Mouse (Mus musculus): ENCODE measurements around the gene Axdnd1. TPM values are rescaled to one million over a fixed set of nuclear protein-coding genes. Genes with fewer than 3 reads are reported as not detected.

Axdnd1 gene
- polyA plus RNA-seq, 1 experiment from 2014 or later = 0.22 TPM

DNA sequence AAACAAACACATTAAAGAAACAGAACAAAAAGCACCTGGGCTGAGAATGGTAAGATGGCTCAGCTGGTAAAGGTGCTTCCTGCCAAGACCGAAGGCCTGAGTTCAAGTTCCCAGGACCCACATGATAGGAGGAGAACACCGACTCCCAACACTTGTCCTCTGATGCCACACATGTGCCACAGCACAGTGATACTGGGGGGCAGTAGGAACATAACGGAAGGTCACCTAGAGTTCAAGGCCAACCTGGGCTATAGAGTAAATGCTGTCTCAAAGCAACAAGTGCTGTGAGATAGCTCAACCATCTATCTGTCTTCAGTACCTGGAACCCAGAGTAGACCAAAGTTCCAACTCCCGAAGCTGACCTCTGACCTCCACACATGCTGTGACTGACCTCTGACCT, 39.3 kb upstream of the Axdnd1 start:
- H3K27ac ChIP-seq (ENCODE audit: low read length) = peak overlapping the region; percentile 36; the same call in 1 of the 2 replicates
- H3K9me3 ChIP-seq (replicated peaks; ENCODE audit: control insufficient read depth, low read length) = no peaks in the 10 kb centered on the region
- H3K27me3 ChIP-seq (ENCODE audit: control insufficient read depth, insufficient read depth, low read length) = no peaks in the 10 kb centered on the region
- no peak overlapping the region for H3K4me2 ChIP-seq (ENCODE audit: low read depth, low read length)
- no peak overlapping the region for H3K4me3 ChIP-seq (replicated peaks; ENCODE audit: low read length)
- H3K9ac ChIP-seq (ENCODE audit: low read length) = no peak overlapping the region
- 87% methylated on average over 4 of the region's 4 CpGs for WGBS
- ATAC-seq (ENCODE audit: insufficient read depth, low FRiP score) = no peak
- H3K36me3 ChIP-seq (ENCODE audit: control insufficient read depth, insufficient read depth, low read length) = no peaks in the 10 kb centered on the region
- H3K4me1 ChIP-seq (ENCODE audit: control insufficient read depth, insufficient read depth, low read length) = 0 out of 2 replicates have a peak, but pooled peaks cover 11% of the 10 kb centered on the region

DNA sequence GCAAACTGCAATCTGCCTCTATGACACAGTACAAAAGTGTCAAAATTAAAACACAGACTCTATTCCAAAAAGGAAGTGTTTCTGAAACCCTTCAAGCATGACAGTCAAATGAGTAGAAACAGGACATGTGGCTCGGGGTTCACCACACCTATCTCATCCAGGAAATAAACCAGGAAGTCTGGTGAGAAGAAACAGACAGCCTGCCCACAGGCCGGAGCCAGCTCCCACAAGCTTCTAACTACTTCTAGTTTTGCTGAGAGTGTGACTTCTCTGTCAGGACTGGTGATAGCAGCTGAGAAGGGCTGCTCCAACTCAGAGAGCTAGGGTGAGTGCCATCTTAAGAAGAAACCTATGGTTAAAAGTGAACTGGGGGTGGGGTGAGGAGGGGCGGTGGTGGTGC, 38.7 kb upstream of the Axdnd1 start:
- H3K27ac ChIP-seq (ENCODE audit: low read length) = peak overlapping the region; percentile 36; the same call in 1 of the 2 replicates
- no peak overlapping the region for H3K4me3 ChIP-seq (replicated peaks; ENCODE audit: low read length)
- 0 out of 2 replicates have a peak, but pooled peaks cover 7% of the 10 kb centered on the region for H3K4me1 ChIP-seq (ENCODE audit: control insufficient read depth, insufficient read depth, low read length)
- no peaks in the 10 kb centered on the region for H3K9me3 ChIP-seq (replicated peaks; ENCODE audit: control insufficient read depth, low read length)
- no peak overlapping the region; the same call in 1 of the 2 replicates for H3K9ac ChIP-seq (ENCODE audit: low read length)
- no peaks in the 10 kb centered on the region for H3K36me3 ChIP-seq (ENCODE audit: control insufficient read depth, insufficient read depth, low read length)
- no peak overlapping the region for H3K4me2 ChIP-seq (ENCODE audit: low read depth, low read length)
- no peaks in the 10 kb centered on the region for H3K27me3 ChIP-seq (ENCODE audit: control insufficient read depth, insufficient read depth, low read length)
- WGBS = 57% methylated on average over 3 of the region's 3 CpGs
- ATAC-seq (ENCODE audit: insufficient read depth, low FRiP score) = no peak

DNA sequence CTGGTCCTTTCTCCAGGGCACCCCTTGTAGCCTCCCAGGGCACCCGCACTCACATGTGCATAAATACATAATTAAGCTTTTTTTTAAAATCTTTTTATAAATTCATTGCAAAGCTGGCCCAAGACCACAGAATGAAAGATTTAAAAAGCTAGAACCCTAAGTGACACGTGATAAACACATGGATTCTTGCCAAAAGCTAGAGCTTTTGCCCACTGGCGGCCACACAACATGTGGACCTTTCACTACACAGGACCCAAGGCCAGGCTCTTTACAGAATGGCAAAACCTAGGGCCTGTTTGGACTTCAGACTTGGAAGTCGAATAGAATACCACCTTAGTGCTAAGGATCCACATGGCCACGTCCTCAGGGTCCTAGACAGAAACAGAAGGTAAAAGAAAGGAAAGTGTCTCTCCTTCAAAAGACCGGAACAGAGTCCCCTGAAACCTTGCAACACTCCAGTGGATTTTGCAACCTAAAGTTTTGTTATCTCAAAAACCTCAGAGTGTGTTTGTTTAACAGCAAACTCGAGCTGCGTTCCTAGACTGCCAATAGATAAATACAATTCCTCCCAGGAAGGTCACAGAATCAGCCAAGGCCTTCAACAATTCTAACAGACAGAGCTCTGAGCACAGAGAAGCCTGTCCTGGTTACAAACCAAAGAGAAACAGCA, 37.6 kb upstream of the Axdnd1 start:
- Histone ChIP-seq H3K36me3 (ENCODE audit: control insufficient read depth, insufficient read depth, low read length) (no peaks in the 10 kb centered on the region), H3K4me3 (replicated peaks; ENCODE audit: low read length) (no peak overlapping the region), H3K27ac (ENCODE audit: low read length) (no peak overlapping the region), H3K4me2 (ENCODE audit: low read depth, low read length) (no peak overlapping the region), H3K9ac (ENCODE audit: low read length) (no peak overlapping the region), H3K4me1 (ENCODE audit: control insufficient read depth, insufficient read depth, low read length) (0 out of 2 replicates have a peak, but pooled peaks cover 4% of the 10 kb centered on the region), H3K9me3 (replicated peaks; ENCODE audit: control insufficient read depth, low read length) (no peaks in the 10 kb centered on the region), H3K27me3 (ENCODE audit: control insufficient read depth, insufficient read depth, low read length) (no peaks in the 10 kb centered on the region)
- ATAC-seq (ENCODE audit: insufficient read depth, low FRiP score) = no peak
- 61% methylated on average over 8 of the region's 8 CpGs for WGBS

DNA sequence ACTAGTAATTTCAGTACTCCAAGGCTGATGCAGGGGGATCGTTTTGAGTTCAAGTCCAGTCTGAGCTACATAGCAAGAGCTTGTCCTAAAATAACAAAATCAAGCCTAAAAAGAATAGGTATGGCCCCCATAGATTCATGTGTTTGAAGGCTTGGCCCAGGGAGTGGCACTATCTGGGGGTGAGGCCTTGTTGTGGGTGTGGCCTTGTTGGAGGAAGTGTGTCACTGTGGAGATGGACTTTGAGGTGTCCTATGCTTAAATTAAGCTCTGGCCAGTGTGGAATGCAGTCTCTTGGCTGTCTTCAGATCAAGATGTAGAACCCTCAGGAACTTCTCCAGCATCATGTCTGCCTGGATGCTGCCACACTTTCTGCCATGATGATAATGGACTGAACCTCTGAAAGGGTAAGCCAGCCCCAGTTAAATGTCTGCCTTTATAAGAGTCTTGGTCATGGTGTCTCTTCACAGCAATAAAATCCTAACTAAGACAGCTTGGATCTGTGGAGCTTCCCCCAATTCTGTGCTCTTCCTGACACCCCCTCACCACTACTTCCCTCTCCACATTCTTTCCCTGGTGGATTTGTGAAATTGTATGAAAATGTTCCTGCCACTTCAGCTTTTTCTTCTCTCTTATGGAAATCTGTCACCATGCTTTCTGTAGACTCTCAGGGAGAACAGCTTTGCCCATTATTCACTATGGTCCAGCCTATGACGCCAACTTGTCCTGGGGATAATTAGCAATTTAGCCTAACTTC, 34.2 kb upstream of the Axdnd1 start:
- no peak overlapping the region for H3K4me2 ChIP-seq (ENCODE audit: low read depth, low read length)
- H3K27ac ChIP-seq (ENCODE audit: low read length) = no peak overlapping the region
- no peaks in the 10 kb centered on the region for H3K27me3 ChIP-seq (ENCODE audit: control insufficient read depth, insufficient read depth, low read length)
- 0 out of 2 replicates have a peak, but pooled peaks cover 4% of the 10 kb centered on the region for H3K4me1 ChIP-seq (ENCODE audit: control insufficient read depth, insufficient read depth, low read length)
- H3K9me3 ChIP-seq (replicated peaks; ENCODE audit: control insufficient read depth, low read length) = no peaks in the 10 kb centered on the region
- no peak for ATAC-seq (ENCODE audit: insufficient read depth, low FRiP score)
- no peak overlapping the region for H3K4me3 ChIP-seq (replicated peaks; ENCODE audit: low read length)
- 92% methylated on average over 2 of the region's 2 CpGs for WGBS
- no peaks in the 10 kb centered on the region for H3K36me3 ChIP-seq (ENCODE audit: control insufficient read depth, insufficient read depth, low read length)
- no peak overlapping the region for H3K9ac ChIP-seq (ENCODE audit: low read length)

DNA sequence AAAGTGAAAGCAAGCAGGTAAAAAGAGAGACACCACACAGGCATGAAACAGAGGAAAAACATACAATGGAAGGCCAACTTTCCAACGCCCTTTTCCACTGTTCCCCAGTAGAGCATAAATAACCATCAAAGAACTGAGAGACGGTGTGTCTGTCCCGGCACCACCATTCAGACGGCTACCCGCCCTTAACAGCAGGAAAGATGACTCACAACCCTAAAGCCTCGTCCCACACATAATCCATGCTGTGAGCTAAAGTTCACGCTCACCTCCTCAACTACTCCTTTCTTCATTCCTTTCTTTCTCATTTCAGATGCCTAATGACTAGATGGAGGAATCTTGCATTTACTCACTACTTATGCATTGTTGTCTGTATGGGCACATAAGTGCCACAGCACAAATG, 33.4 kb upstream of the Axdnd1 start:
- 53% methylated on average over 7 of the region's 7 CpGs for WGBS
- no peaks in the 10 kb centered on the region for H3K9me3 ChIP-seq (replicated peaks; ENCODE audit: control insufficient read depth, low read length)
- H3K27ac ChIP-seq (ENCODE audit: low read length) = no peak overlapping the region; the same call in 1 of the 2 replicates
- no peak for ATAC-seq (ENCODE audit: insufficient read depth, low FRiP score)
- no peaks in the 10 kb centered on the region for H3K27me3 ChIP-seq (ENCODE audit: control insufficient read depth, insufficient read depth, low read length)
- no peaks in the 10 kb centered on the region for H3K36me3 ChIP-seq (ENCODE audit: control insufficient read depth, insufficient read depth, low read length)
- H3K4me2 ChIP-seq (ENCODE audit: low read depth, low read length) = no peak overlapping the region
- H3K4me1 ChIP-seq (ENCODE audit: control insufficient read depth, insufficient read depth, low read length) = 0 out of 2 replicates have a peak, but pooled peaks cover 2% of the 10 kb centered on the region
- no peak overlapping the region for H3K9ac ChIP-seq (ENCODE audit: low read length)
- H3K4me3 ChIP-seq (replicated peaks; ENCODE audit: low read length) = no peak overlapping the region

DNA sequence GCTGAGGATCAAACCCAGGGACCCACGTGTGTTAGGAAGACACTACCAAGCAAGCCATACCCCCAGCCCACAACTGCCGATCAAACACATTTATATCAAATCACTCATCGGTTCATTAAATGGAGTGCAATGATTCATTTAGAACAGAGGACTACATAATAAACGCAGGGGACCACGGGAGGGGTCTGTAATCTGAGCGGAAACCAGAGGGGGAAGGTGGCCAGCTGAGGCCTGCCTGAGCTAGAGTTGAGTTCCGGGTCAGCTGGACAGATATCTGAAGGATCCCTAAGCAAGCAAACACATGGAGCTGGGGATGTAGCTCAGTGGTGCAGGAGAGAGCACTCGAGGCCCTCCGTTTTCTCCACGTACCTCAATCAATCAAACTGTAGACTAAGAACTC, 32.9 kb upstream of the Axdnd1 start:
- no peak overlapping the region for H3K9ac ChIP-seq (ENCODE audit: low read length)
- no peaks in the 10 kb centered on the region for H3K9me3 ChIP-seq (replicated peaks; ENCODE audit: control insufficient read depth, low read length)
- H3K4me1 ChIP-seq (ENCODE audit: control insufficient read depth, insufficient read depth, low read length) = no peaks in the 10 kb centered on the region
- ATAC-seq (ENCODE audit: insufficient read depth, low FRiP score) = no peak
- H3K27me3 ChIP-seq (ENCODE audit: control insufficient read depth, insufficient read depth, low read length) = no peaks in the 10 kb centered on the region
- H3K27ac ChIP-seq (ENCODE audit: low read length) = no peak overlapping the region; the same call in 1 of the 2 replicates
- H3K4me2 ChIP-seq (ENCODE audit: low read depth, low read length) = no peak overlapping the region
- H3K4me3 ChIP-seq (replicated peaks; ENCODE audit: low read length) = no peak overlapping the region
- WGBS = 58% methylated on average over 10 of the region's 10 CpGs
- no peaks in the 10 kb centered on the region for H3K36me3 ChIP-seq (ENCODE audit: control insufficient read depth, insufficient read depth, low read length)

DNA sequence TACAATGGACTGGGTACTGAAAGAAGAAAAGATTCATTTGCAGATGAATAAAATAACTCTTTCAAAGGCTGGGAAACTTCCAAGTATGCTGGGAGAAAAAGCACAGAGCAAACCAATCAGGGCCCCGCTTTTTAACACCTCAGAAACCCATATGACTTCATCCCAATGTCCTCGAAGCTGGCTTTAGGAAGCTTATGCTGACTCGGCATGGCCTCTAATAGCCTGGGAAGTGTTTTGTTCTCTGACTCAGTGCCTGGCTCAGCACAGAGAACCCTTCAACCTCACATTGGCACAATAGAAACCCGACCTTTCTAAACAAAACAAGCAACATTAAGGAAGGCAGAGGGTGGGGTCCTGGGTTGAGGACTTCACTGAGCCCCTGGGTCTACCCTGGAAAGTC, 29.5 kb upstream of the Axdnd1 start:
- H3K27ac ChIP-seq (ENCODE audit: low read length) = no peak overlapping the region
- WGBS = 51% methylated on average over 4 of the region's 4 CpGs
- no peaks in the 10 kb centered on the region for H3K27me3 ChIP-seq (ENCODE audit: control insufficient read depth, insufficient read depth, low read length)
- no peaks in the 10 kb centered on the region for H3K4me1 ChIP-seq (ENCODE audit: control insufficient read depth, insufficient read depth, low read length)
- no peak for ATAC-seq (ENCODE audit: insufficient read depth, low FRiP score)
- H3K4me2 ChIP-seq (ENCODE audit: low read depth, low read length) = no peak overlapping the region
- H3K36me3 ChIP-seq (ENCODE audit: control insufficient read depth, insufficient read depth, low read length) = no peaks in the 10 kb centered on the region
- H3K9ac ChIP-seq (ENCODE audit: low read length) = no peak overlapping the region
- no peak overlapping the region for H3K4me3 ChIP-seq (replicated peaks; ENCODE audit: low read length)
- no peaks in the 10 kb centered on the region for H3K9me3 ChIP-seq (replicated peaks; ENCODE audit: control insufficient read depth, low read length)

DNA sequence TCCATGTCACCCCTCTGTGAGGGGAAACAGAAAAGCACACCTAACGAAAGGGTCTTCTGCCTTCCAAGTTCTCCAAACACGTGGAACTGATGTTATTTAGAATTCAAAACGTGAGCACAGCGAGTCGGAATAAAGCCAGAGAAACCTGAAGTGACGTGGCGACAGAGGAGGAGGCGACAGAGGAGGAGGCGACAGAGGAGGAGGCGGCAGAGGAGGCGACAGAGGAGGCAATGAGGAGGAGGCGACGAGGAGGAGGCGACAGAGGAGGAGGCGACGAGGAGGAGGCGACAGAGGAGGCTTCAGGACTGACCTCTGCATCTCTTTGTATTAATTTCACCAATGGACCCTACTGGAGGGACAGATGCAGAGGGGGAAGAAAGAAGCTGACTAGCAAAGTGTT, 28.7 kb upstream of the Axdnd1 start:
- H3K9ac ChIP-seq (ENCODE audit: low read length) = no peak overlapping the region
- no peak overlapping the region for H3K4me2 ChIP-seq (ENCODE audit: low read depth, low read length)
- no peak overlapping the region for H3K27ac ChIP-seq (ENCODE audit: low read length)
- no peaks in the 10 kb centered on the region for H3K9me3 ChIP-seq (replicated peaks; ENCODE audit: control insufficient read depth, low read length)
- no peak overlapping the region for H3K4me3 ChIP-seq (replicated peaks; ENCODE audit: low read length)
- ATAC-seq (ENCODE audit: insufficient read depth, low FRiP score) = no peak
- no peaks in the 10 kb centered on the region for H3K27me3 ChIP-seq (ENCODE audit: control insufficient read depth, insufficient read depth, low read length)
- no peaks in the 10 kb centered on the region for H3K36me3 ChIP-seq (ENCODE audit: control insufficient read depth, insufficient read depth, low read length)
- WGBS = 81% methylated on average over 17 of the region's 17 CpGs
- H3K4me1 ChIP-seq (ENCODE audit: control insufficient read depth, insufficient read depth, low read length) = no peaks in the 10 kb centered on the region

DNA sequence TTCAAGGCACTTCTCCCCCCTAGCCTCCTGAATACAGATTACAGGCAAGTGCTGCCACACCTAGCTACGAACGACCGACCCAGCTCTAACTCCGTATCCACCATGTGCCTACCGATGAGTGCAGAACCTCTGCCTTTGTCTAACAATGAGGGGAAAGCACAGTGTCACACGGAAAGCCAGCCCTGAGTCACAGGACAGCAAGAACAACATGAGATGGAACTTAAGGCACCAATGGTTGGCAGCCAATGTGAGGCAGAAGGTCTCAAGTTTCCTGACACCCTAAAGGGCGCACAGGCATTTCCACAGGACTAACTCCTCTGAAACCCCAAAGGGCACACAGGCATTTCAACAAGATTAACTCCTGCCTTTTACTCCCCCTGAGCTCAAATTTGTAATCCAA, 28.1 kb upstream of the Axdnd1 start:
- no peaks in the 10 kb centered on the region for H3K9me3 ChIP-seq (replicated peaks; ENCODE audit: control insufficient read depth, low read length)
- H3K4me1 ChIP-seq (ENCODE audit: control insufficient read depth, insufficient read depth, low read length) = no peaks in the 10 kb centered on the region
- no peak overlapping the region for H3K27ac ChIP-seq (ENCODE audit: low read length)
- H3K4me2 ChIP-seq (ENCODE audit: low read depth, low read length) = no peak overlapping the region
- no peaks in the 10 kb centered on the region for H3K36me3 ChIP-seq (ENCODE audit: control insufficient read depth, insufficient read depth, low read length)
- H3K4me3 ChIP-seq (replicated peaks; ENCODE audit: low read length) = no peak overlapping the region
- ATAC-seq (ENCODE audit: insufficient read depth, low FRiP score) = no peak
- H3K9ac ChIP-seq (ENCODE audit: low read length) = no peak overlapping the region
- H3K27me3 ChIP-seq (ENCODE audit: control insufficient read depth, insufficient read depth, low read length) = no peaks in the 10 kb centered on the region
- 82% methylated on average over 7 of the region's 7 CpGs for WGBS
